Mouse (Mus musculus) lung, postnatal 10 days (tissue): ENCODE data around the gene Selenov.

ENCODE experiments used
- DNase-seq: peaks from one replicate; pipeline ENCODE4 v3.0.0; 2021

Gene Selenov

GRCm38 (mm10) chr7:28290638-28291590 lies at the start of gene Selenov:
TSS of gene Selenov (minus strand) at chr7:28291186.
- DNase-seq = peak; percentile 36

GRCm38 (mm10) chr7:28339213-28339917 lies 48.4 kb upstream of the Selenov start:
- peak; percentile 81 for DNase-seq

- peak; percentile 98 for DNase-seq
Measured at GRCm38 (mm10) chr7:28338108-28338998, 47.4 kb upstream of the Selenov start, which contains the start of gene Supt5. TSS of gene Supt5 (minus strand) at chr7:28338746.

GRCm38 (mm10) chr7:28335471-28335870 lies 44.5 kb upstream of the Selenov start:
- DNase-seq = no peak

- DNase-seq = no peak
Measured at GRCm38 (mm10) chr7:28334534-28334933, 43.5 kb upstream of the Selenov start.

GRCm38 (mm10) chr7:28328260-28328659 lies 37.3 kb upstream of the Selenov start:
- no peak for DNase-seq

- no peak for DNase-seq
Measured at GRCm38 (mm10) chr7:28326457-28326856, 35.5 kb upstream of the Selenov start.

GRCm38 (mm10) chr7:28325293-28325692 lies 34.3 kb upstream of the Selenov start:
- DNase-seq = no peak

- no peak for DNase-seq
Measured at GRCm38 (mm10) chr7:28321974-28322720, 31.2 kb upstream of the Selenov start.

- DNase-seq = no peak
Measured at GRCm38 (mm10) chr7:28318714-28319113, 27.7 kb upstream of the Selenov start.

- no peak for DNase-seq
Measured at GRCm38 (mm10) chr7:28318036-28318435, 27.1 kb upstream of the Selenov start.

- DNase-seq = peak; percentile 99
Measured at GRCm38 (mm10) chr7:28311926-28312543, 21.0 kb upstream of the Selenov start, which contains the start of gene Timm50. TSS of gene Timm50 (minus strand) at chr7:28312072.

- DNase-seq = no peak
Measured at GRCm38 (mm10) chr7:28311151-28311925, 20.4 kb upstream of the Selenov start.

GRCm38 (mm10) chr7:28309737-28310136 lies 18.8 kb upstream of the Selenov start:
- DNase-seq = no peak

GRCm38 (mm10) chr7:28306216-28306615 lies 15.2 kb upstream of the Selenov start:
- no peak for DNase-seq

- DNase-seq = no peak
Measured at GRCm38 (mm10) chr7:28305641-28306040, 14.7 kb upstream of the Selenov start.

GRCm38 (mm10) chr7:28301616-28302433 lies 10.8 kb upstream of the Selenov start, which contains the start of gene Dll3:
TSS of gene Dll3 (minus strand) at chr7:28302238.
- peak; percentile 75 for DNase-seq

- DNase-seq = peak; percentile 60
Measured at GRCm38 (mm10) chr7:28298837-28299625, 8.0 kb upstream of the Selenov start.

GRCm38 (mm10) chr7:28294481-28294880 lies 3.5 kb upstream of the Selenov start:
- peak; percentile 72 for DNase-seq
